Mouse (Mus musculus) mouse embryonic stem cell (cell line): ENCODE results near the gene Dclk3.

Experiments used
- in situ Hi-C, 2 experiments: fragments of 300-500 bp; cut with MboI; formaldehyde crosslinking; loops; 1 replicate in 1 of 2; 3 replicates in 1 of 2; pipeline ENCODE4 v1.14.3; 2019 to 2020; ENCODE audit warnings: low sequenced_read_pairs in 2 of 2, low pct_unique_long_range_greater_than_20kb in 1 of 2, mixed read lengths in 1 of 2; ENCODE audit not compliant: unreplicated experiment in 1 of 2

Gene Dclk3

GRCm38 (mm10) chr9:111438904-111439835 lies at the start of gene Dclk3:
Gene Dclk3 (plus strand): TSS chr9:111439081.
- in situ Hi-C loops: no loop called here

- in situ Hi-C loops: no loop called here
Observed at GRCm38 (mm10) chr9:111390016-111390415, 48.9 kb upstream of the Dclk3 start.

GRCm38 (mm10) chr9:111391036-111391435 lies 47.8 kb upstream of the Dclk3 start:
- in situ Hi-C loops: no loop called here

GRCm38 (mm10) chr9:111391926-111392442 lies 46.9 kb upstream of the Dclk3 start:
- in situ Hi-C loops: no loop called here

- in situ Hi-C loops: no loop called here
Observed at GRCm38 (mm10) chr9:111395265-111395664, 43.6 kb upstream of the Dclk3 start.

GRCm38 (mm10) chr9:111398059-111398458 lies 40.8 kb upstream of the Dclk3 start:
- in situ Hi-C loops: no loop called here

GRCm38 (mm10) chr9:111400089-111400488 lies 38.8 kb upstream of the Dclk3 start:
- in situ Hi-C loops: no loop called here

- in situ Hi-C loops: no loop called here
Observed at GRCm38 (mm10) chr9:111403159-111403558, 35.7 kb upstream of the Dclk3 start.

- in situ Hi-C loops: no loop called here
Observed at GRCm38 (mm10) chr9:111404346-111405079, 34.4 kb upstream of the Dclk3 start.

GRCm38 (mm10) chr9:111405080-111405428 lies 33.8 kb upstream of the Dclk3 start:
- in situ Hi-C loops: no loop called here

- in situ Hi-C loops: no loop called here
Observed at GRCm38 (mm10) chr9:111408012-111408411, 30.9 kb upstream of the Dclk3 start.

GRCm38 (mm10) chr9:111408427-111408826 lies 30.5 kb upstream of the Dclk3 start:
- in situ Hi-C loops: no loop called here

GRCm38 (mm10) chr9:111412471-111413160 lies 26.3 kb upstream of the Dclk3 start:
- in situ Hi-C loops: no loop called here

GRCm38 (mm10) chr9:111421862-111422261 lies 17.0 kb upstream of the Dclk3 start:
- in situ Hi-C loops: no loop called here

- in situ Hi-C loops: no loop called here
Observed at GRCm38 (mm10) chr9:111422567-111422966, 16.3 kb upstream of the Dclk3 start.

- in situ Hi-C loops: no loop called here
Observed at GRCm38 (mm10) chr9:111425113-111425512, 13.8 kb upstream of the Dclk3 start.

GRCm38 (mm10) chr9:111425952-111426351 lies 12.9 kb upstream of the Dclk3 start:
- in situ Hi-C loops: no loop called here

GRCm38 (mm10) chr9:111427891-111428555 lies 10.9 kb upstream of the Dclk3 start:
- in situ Hi-C loops: no loop called here
